Mouse (Mus musculus) ES-E14 (cell line): ENCODE measurements at regions not wholly inside any gene's neighbourhood (a gene's known extent, or its start where the extent isn't known, plus 50 kb on each side); places are given as distances from the start of the nearest gene placed in this dataset.

ENCODE experiments used
- DNase-seq: peaks from one replicate; pipeline ENCODE4 v3.0.0-alpha.2; 2013; ENCODE audit warnings: low read depth, low spot score
- H3K27ac ChIP-seq: 2 replicates; pipeline ENCODE4 v1.5.1; 2012; ENCODE audit warnings: low read depth, mild to moderate bottlenecking, low read length, moderate library complexity, mixed read lengths; ENCODE audit not compliant: poor library complexity, insufficient read depth, severe bottlenecking
- H3K36me3 ChIP-seq: 2 replicates; pipeline ENCODE4 v1.6.1; 2012; ENCODE audit warnings: mild to moderate bottlenecking, low read length, moderate library complexity, mixed read lengths; ENCODE audit not compliant: control insufficient read depth, poor library complexity, insufficient read depth, severe bottlenecking
- H3K4me1 ChIP-seq, 2 experiments: fragments of 150-350 bp in 1 of 2; sonication (generic) in 1 of 2; 2 replicates each; pipeline ENCODE4 v1.6.1; 2012; ENCODE audit warnings: low read length in 2 of 2, mild to moderate bottlenecking in 1 of 2, mixed read lengths in 1 of 2; ENCODE audit not compliant: control insufficient read depth in 2 of 2, insufficient read depth in 2 of 2, poor library complexity in 1 of 2
- H3K4me3 ChIP-seq, 2 experiments: fragments of 150-350 bp in 1 of 2; sonication (generic) in 1 of 2; 2 replicates each; pipeline ENCODE4 v1.5.1; 2012; ENCODE audit warnings: low read length in 2 of 2, low read depth in 1 of 2, mild to moderate bottlenecking in 1 of 2, mixed read lengths in 1 of 2; ENCODE audit not compliant: insufficient read depth in 1 of 2, poor library complexity in 1 of 2, severe bottlenecking in 1 of 2
- H3K9ac ChIP-seq: 2 replicates; pipeline ENCODE4 v1.6.1; 2012; ENCODE audit warnings: low read depth, mild to moderate bottlenecking, low read length, mixed read lengths; ENCODE audit not compliant: poor library complexity, insufficient read depth, severe bottlenecking
- H3K9me3 ChIP-seq: fragments of 150-350 bp; sonication (generic); 2 replicates; pipeline ENCODE4 v1.6.1; 2012; ENCODE audit warnings: low read depth, mild to moderate bottlenecking, low read length; ENCODE audit not compliant: control insufficient read depth, insufficient read depth
- CHD2 ChIP-seq: IDR thresholded peaks from 2 replicates; pipeline ENCODE4 v1.6.1; 2014; ENCODE audit warnings: mild to moderate bottlenecking, low read depth, low read length, inconsistent platforms
- HCFC1 ChIP-seq: IDR thresholded peaks from 2 replicates; pipeline ENCODE4 v1.6.1; 2012; ENCODE audit warnings: low read length, inconsistent platforms, borderline replicate concordance; ENCODE audit not compliant: insufficient read depth
- MAFK ChIP-seq: IDR thresholded peaks from 2 replicates; pipeline ENCODE4 v1.6.1; 2014; ENCODE audit warnings: mild to moderate bottlenecking, low read depth, low read length, inconsistent platforms; ENCODE audit not compliant: insufficient read depth
- ZC3H11A ChIP-seq: IDR thresholded peaks from 2 replicates; pipeline ENCODE4 v1.6.1; 2012; ENCODE audit warnings: low read depth, mild to moderate bottlenecking, inconsistent platforms, low read length, borderline replicate concordance
- ZNF384 ChIP-seq: IDR thresholded peaks from 2 replicates; pipeline ENCODE4 v1.6.1; 2012; ENCODE audit warnings: low read depth, low read length, inconsistent platforms
- in situ Hi-C, 2 experiments: fragments of 600-800 bp; cut with MboI; formaldehyde crosslinking; loops; one replicate each; pipeline ENCODE4 v1.15.1; 2025; ENCODE audit warnings: low sequenced_read_pairs in 2 of 2, inconsistent platforms in 1 of 2; ENCODE audit not compliant: unreplicated experiment in 2 of 2

DNA sequence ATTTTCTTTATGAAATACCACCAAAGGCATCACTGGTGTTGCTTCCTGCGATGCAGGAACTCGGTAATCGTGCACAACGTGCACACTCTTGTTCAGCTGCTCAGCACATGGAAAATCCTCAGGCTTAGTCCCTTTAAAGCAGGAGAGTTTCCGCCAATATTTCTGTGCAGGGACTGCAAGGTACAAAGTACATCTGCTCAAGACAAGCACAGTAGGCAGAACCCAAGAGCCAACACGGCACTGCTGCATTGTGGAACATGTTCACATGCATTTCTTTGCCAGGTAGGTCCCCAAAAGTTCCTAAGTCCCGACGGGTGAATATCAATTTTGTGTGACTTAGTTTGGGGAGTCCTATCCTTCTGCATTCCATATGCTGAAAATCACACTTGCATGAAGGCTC, 808.0 kb upstream of the Pou3f3 start:
- H3K4me3 ChIP-seq: no peak overlapping the region
- H3K27ac ChIP-seq: no peak overlapping the region
- no peaks in the 10 kb centered on the region for H3K36me3 ChIP-seq
- H3K9me3 ChIP-seq: no peaks in the 10 kb centered on the region
- TF ChIP-seq ZC3H11A: no peak
- no peak for TF ChIP-seq CHD2
- no peak for TF ChIP-seq MAFK
- no peak for TF ChIP-seq HCFC1
- no peak for TF ChIP-seq ZNF384
- H3K4me1 ChIP-seq: no peaks in the 10 kb centered on the region
- no peak for DNase-seq
- no peak overlapping the region for H3K9ac ChIP-seq
- in situ Hi-C loops: no loop called here

DNA sequence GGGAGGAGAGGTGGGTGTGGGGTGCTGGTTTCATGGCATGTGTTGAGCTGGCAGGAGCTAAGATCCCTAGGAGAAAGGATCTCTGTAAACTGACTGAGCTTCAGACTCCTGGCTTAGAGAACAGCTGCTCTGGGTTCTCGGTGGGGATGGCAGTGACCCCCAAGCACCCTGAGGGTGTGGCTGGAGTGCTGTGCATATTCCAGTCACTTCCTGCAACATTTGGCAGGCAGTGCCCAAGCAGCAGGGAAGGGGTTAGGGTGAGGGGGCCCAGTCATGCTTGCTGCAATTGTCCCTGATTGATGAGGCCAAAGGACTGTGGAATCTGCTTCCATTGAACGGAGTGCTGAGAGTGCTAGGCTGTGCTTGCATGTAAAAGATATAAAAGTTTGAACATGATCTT, 807.4 kb upstream of the Pou3f3 start:
- in situ Hi-C loops: no loop called here
- Histone ChIP-seq H3K4me1 (no peaks in the 10 kb centered on the region), H3K27ac (no peak overlapping the region), H3K9ac (no peak overlapping the region), H3K9me3 (no peaks in the 10 kb centered on the region), H3K36me3 (no peaks in the 10 kb centered on the region), H3K4me3 (no peak overlapping the region)
- DNase-seq: no peak
- no peak for TF ChIP-seq ZC3H11A
- TF ChIP-seq HCFC1: no peak
- no peak for TF ChIP-seq MAFK
- no peak for TF ChIP-seq CHD2
- no peak for TF ChIP-seq ZNF384

DNA sequence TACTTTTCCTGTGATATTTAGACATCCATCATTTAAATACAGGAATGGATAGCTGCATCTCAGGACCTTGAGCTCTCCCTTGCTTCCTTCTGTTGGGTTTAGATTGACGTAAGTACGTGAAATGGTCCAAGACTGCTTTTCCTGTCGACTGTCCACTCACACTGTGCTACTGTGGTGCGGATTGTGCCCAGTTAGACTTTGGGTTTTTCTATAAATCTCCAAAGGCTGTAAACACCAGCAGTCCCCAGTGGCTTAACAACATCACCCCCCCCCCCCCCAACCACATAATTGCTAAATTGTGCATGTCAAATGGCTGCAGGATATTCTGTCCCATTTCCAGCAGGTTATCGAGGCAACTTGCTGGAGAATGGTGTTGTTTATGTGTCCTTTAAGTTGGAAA, 806.6 kb upstream of the Pou3f3 start:
- Histone ChIP-seq H3K9ac (no peak overlapping the region), H3K4me3 (no peak overlapping the region), H3K27ac (no peak overlapping the region), H3K4me1 (no peaks in the 10 kb centered on the region), H3K9me3 (no peaks in the 10 kb centered on the region), H3K36me3 (no peaks in the 10 kb centered on the region)
- no peak for DNase-seq
- TF ChIP-seq ZNF384 (no peak), HCFC1 (no peak), MAFK (no peak), CHD2 (no peak), ZC3H11A (no peak)
- in situ Hi-C loops: no loop called here

DNA sequence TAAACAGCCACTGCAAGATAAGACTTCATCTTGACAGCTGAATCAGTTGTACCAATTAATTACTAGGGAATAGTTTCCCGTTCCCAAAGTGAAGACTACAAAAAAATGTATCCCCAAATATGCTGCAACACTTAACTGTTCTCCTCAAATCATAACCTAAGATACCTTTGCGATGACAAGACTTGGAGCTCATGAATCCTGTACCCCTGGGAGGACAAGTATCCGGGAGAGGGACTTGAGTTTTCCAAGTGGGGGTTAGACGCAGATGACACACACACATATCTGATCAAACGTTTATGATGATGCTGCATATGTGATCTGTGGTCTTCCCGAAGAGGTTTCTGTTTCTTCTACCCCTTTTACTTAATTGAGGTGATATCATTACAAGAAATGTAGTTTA, 805.6 kb upstream of the Pou3f3 start:
- no peak overlapping the region for H3K27ac ChIP-seq
- no peaks in the 10 kb centered on the region for H3K9me3 ChIP-seq
- H3K36me3 ChIP-seq: no peaks in the 10 kb centered on the region
- in situ Hi-C loops: no loop called here
- no peak for DNase-seq
- no peak overlapping the region for H3K9ac ChIP-seq
- H3K4me3 ChIP-seq: no peak overlapping the region
- H3K4me1 ChIP-seq: no peaks in the 10 kb centered on the region
- TF ChIP-seq MAFK (no peak), ZC3H11A (no peak), HCFC1 (no peak), CHD2 (no peak), ZNF384 (no peak)
